Comparison of ENCODE assay signal across 8 mouse cellular contexts in genomic region chr2:32742173-32742531, GRCm38 (mm10). TPM values are rescaled to one million over a fixed set of nuclear protein-coding genes. Genes with fewer than 3 reads are reported as not detected.
DNase-seq lines count a peak whose midpoint lies in the region; ATAC-seq lines count a peak whose summit lies in the region.

No protein-coding gene starts in this region.

- ATAC-seq in cerebellum, adult (ENCODE audit: insufficient number of reproducible peaks, low FRiP score, low TSS enrichment) = peak; percentile 91
- ATAC-seq in forebrain, embryonic 14.5 days = peak; percentile 94
- peak; percentile 89 for ATAC-seq in midbrain, embryonic 14.5 days (ENCODE audit: low FRiP score, low TSS enrichment)
- ATAC-seq in activated CD4-positive, CD25-positive, alpha-beta regulatory T cell, adult 4 months = no peak

- H3K27ac ChIP-seq in forebrain, embryonic 14.5 days (ENCODE audit: low read depth, low read length) = peak overlapping the region; percentile 80
- H3K27ac ChIP-seq in midbrain, embryonic 14.5 days (replicated peaks; ENCODE audit: low read depth, low read length) = peak overlapping the region; percentile 86

- 0% methylated on average over 18 of the region's 18 CpGs for WGBS in forebrain, embryonic 14.5 days
- WGBS in midbrain, embryonic 14.5 days = under 1% methylated on average over 18 of the region's 18 CpGs

- no peaks in the 10 kb centered on the region for H3K27me3 ChIP-seq in forebrain, embryonic 14.5 days (replicated peaks; ENCODE audit: control insufficient read depth, insufficient read depth, low read length)
- no peaks in the 10 kb centered on the region for H3K27me3 ChIP-seq in midbrain, embryonic 14.5 days (ENCODE audit: control insufficient read depth, insufficient read depth, low read length)

- peak overlapping the region; percentile 84 for H3K9ac ChIP-seq in forebrain, embryonic 14.5 days (ENCODE audit: low read length)
- H3K9ac ChIP-seq in midbrain, embryonic 14.5 days (replicated peaks; ENCODE audit: low read length) = peak overlapping the region; percentile 85

- peak; percentile 45 for DNase-seq in ES-CJ7 (ENCODE audit: low read depth, low spot score)
- peak; percentile 94 for DNase-seq in forebrain, embryonic 14.5 days (ENCODE audit: low spot score)
- DNase-seq in layer of hippocampus, postnatal 10 days (ENCODE audit: low spot score in 2 of 2) = peak; percentile 77 to 85
- DNase-seq in midbrain, embryonic 14.5 days = peak; percentile 94
- DNase-seq in thymus, adult 18-20 months = no peak
- DNase-seq in testis, postnatal 14 days (ENCODE audit: low spot score) = no peak

- peak overlapping the region; percentile 97 for H3K4me2 ChIP-seq in forebrain, embryonic 14.5 days (ENCODE audit: low read length)
- H3K4me2 ChIP-seq in midbrain, embryonic 14.5 days (ENCODE audit: low read length) = peak overlapping the region; percentile 82

- H3K36me3 ChIP-seq in forebrain, embryonic 14.5 days (ENCODE audit: control insufficient read depth, insufficient read depth, low read length) = peaks cover 24% of the 10 kb centered on the region
- peaks cover 30% of the 10 kb centered on the region for H3K36me3 ChIP-seq in midbrain, embryonic 14.5 days (ENCODE audit: control insufficient read depth, insufficient read depth, low read length)

- peak overlapping the region; percentile 79 for H3K4me3 ChIP-seq in forebrain, embryonic 14.5 days (ENCODE audit: low read depth, low read length)
- H3K4me3 ChIP-seq in midbrain, embryonic 14.5 days (replicated peaks; ENCODE audit: low read depth, low read length) = peak overlapping the region; percentile 82

- H3K4me1 ChIP-seq in forebrain, embryonic 14.5 days (ENCODE audit: control insufficient read depth, insufficient read depth, low read length) = no peaks in the 10 kb centered on the region
- H3K4me1 ChIP-seq in midbrain, embryonic 14.5 days (ENCODE audit: control insufficient read depth, insufficient read depth, low read length) = peaks cover 18% of the 10 kb centered on the region

- H3K9me3 ChIP-seq in forebrain, embryonic 14.5 days (replicated peaks; ENCODE audit: control insufficient read depth, low read length) = no peaks in the 10 kb centered on the region
- H3K9me3 ChIP-seq in midbrain, embryonic 14.5 days (ENCODE audit: control insufficient read depth, low read length) = no peaks in the 10 kb centered on the region

RNA-seq across cellular contexts. Expression of gene 6330409D20Rik, which starts 1.3 kb away (rescaled TPM):
- 3.2 and 3.4 TPM in 2 replicates for polyA plus RNA-seq in forebrain, embryonic 14.5 days (2014; fragmentation: Nextera tagmentation; extraction: Ambion mirVana)
- 1 to 10 TPM; 2.1 to 3.2 TPM for total RNA-seq in layer of hippocampus, postnatal 10 days (2021)
- 3.2 and 4.6 TPM in 2 replicates for polyA plus RNA-seq in midbrain, embryonic 14.5 days (2014; fragmentation: Nextera tagmentation; extraction: Ambion mirVana)
- polyA plus RNA-seq in activated CD4-positive, CD25-positive, alpha-beta regulatory T cell, adult 4 months (2017; shearing (Covaris generic)) = under 1 TPM in 1 of 2 experiments, not detected in 1; 0.99 TPM

RNA-seq across cellular contexts. Expression of gene Tor2a, which starts 14.9 kb away (rescaled TPM):
- 67.9 and 71.2 TPM in 2 replicates for polyA plus RNA-seq in forebrain, embryonic 14.5 days (2014; fragmentation: Nextera tagmentation; extraction: Ambion mirVana)
- 10 to 100 TPM; 28.9 to 32.9 TPM for total RNA-seq in layer of hippocampus, postnatal 10 days (2021)
- 50.5 and 51.1 TPM in 2 replicates for polyA plus RNA-seq in midbrain, embryonic 14.5 days (2014; fragmentation: Nextera tagmentation; extraction: Ambion mirVana)
- 10 to 100 TPM; 58.9 to 62.2 TPM for polyA plus RNA-seq in activated CD4-positive, CD25-positive, alpha-beta regulatory T cell, adult 4 months (2017; shearing (Covaris generic))

RNA-seq across cellular contexts. Expression of gene Sh2d3c, which starts 21.3 kb away (rescaled TPM):
- 25.8 and 37.4 TPM in 2 replicates for polyA plus RNA-seq in forebrain, embryonic 14.5 days (2014; fragmentation: Nextera tagmentation; extraction: Ambion mirVana)
- 10 to 100 TPM; 34.7 to 40.3 TPM for total RNA-seq in layer of hippocampus, postnatal 10 days (2021)
- polyA plus RNA-seq in midbrain, embryonic 14.5 days (2014; fragmentation: Nextera tagmentation; extraction: Ambion mirVana) = 45.8 and 45.9 TPM in 2 replicates
- 10 to 100 TPM; 62.2 to 84.6 TPM for polyA plus RNA-seq in activated CD4-positive, CD25-positive, alpha-beta regulatory T cell, adult 4 months (2017; shearing (Covaris generic))

RNA-seq across cellular contexts. Expression of gene Cdk9, which starts 29.3 kb away (rescaled TPM):
- 72.9 and 75.1 TPM in 2 replicates for polyA plus RNA-seq in forebrain, embryonic 14.5 days (2014; fragmentation: Nextera tagmentation; extraction: Ambion mirVana)
- 10 to 100 TPM; 86.8 to 92.1 TPM for total RNA-seq in layer of hippocampus, postnatal 10 days (2021)
- 61.4 and 76.5 TPM in 2 replicates for polyA plus RNA-seq in midbrain, embryonic 14.5 days (2014; fragmentation: Nextera tagmentation; extraction: Ambion mirVana)
- 10 to 100 TPM; 26.2 to 26.4 TPM for polyA plus RNA-seq in activated CD4-positive, CD25-positive, alpha-beta regulatory T cell, adult 4 months (2017; shearing (Covaris generic))

RNA-seq across cellular contexts. Expression of gene Ttc16, which starts 33.3 kb away (rescaled TPM):
- 0.27 and 0.80 TPM in 2 replicates for polyA plus RNA-seq in forebrain, embryonic 14.5 days (2014; fragmentation: Nextera tagmentation; extraction: Ambion mirVana)
- total RNA-seq in layer of hippocampus, postnatal 10 days (2021) = under 1 TPM; 0.71 to 0.94 TPM
- 0.41 and 0.80 TPM in 2 replicates for polyA plus RNA-seq in midbrain, embryonic 14.5 days (2014; fragmentation: Nextera tagmentation; extraction: Ambion mirVana)
- under 1 TPM; 0.61 to 0.65 TPM for polyA plus RNA-seq in activated CD4-positive, CD25-positive, alpha-beta regulatory T cell, adult 4 months (2017; shearing (Covaris generic))

Comparison
In these comparisons a context has a peak if more than half of its experiments do, and no peak if none do; other contexts are left out.
1. DNase-seq: peak in ES-CJ7 (single experiment), forebrain, embryonic 14.5 days (single experiment), layer of hippocampus, postnatal 10 days (2 of 2) and midbrain, embryonic 14.5 days (single experiment); none in thymus, adult 18-20 months (0 of 2) and testis, postnatal 14 days (single experiment).